Mouse (Mus musculus): ENCODE results near the gene Cyp4f39.

The Cyp4f39 gene

DNA sequence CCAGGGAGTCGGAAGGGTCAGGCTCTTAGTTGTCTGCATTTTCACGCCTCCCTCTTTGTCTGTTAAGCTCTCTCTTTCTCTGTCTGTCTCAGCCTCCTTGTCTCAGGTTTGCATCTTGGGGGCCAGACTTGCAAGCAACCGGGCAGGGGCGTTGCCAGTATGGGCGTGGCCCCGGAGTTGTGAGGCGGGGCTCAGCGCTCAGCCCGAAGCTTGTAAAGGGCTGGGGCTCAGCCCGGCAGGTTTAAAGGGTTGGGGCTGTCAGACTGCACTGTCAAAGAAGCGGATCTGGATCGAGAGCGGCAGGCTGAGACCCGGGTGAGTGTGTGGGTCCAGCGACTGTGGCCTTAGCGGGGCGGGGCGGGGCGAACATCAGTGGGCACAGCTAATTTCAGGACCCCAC is at the start of gene Cyp4f39:
TSS of gene Cyp4f39 (plus strand) at position 242 of the 400 bp plus-strand sequence.
- no peak for DNase-seq (ENCODE audit: low spot score in 2 of 2)

DNA sequence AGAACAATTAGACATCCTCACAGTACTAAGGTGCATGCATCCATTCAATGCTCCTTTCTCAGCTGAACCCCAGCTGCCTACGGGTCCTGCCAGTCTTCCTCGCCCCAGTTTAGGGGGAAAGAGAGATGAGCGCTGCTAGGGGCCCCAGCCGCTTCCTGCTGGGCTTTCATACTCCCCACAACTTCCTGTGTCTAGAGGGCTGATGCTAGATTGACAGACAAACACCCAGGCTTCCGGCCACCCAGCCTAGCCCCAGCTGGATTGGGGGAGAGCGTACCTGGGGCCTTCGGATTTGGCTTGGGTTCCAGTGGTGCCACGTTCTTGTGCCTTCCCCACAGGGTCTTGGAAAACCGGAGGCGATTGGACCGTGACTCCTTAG is 49.8 kb upstream of the Cyp4f39 start:
- no peak for DNase-seq (ENCODE audit: low spot score in 2 of 2)

- DNase-seq (ENCODE audit: low spot score in 2 of 2), result no peak
These were observed 49.1 kb upstream of the Cyp4f39 start, which contains the start of gene Rasal3 for GRCm38 (mm10) chr17:32403417-32403816. TSS of gene Rasal3 (minus strand) at chr17:32403583.

- DNase-seq (ENCODE audit: low spot score in 2 of 2), result no peak
These were observed 40.6 kb upstream of the Cyp4f39 start for GRCm38 (mm10) chr17:32411898-32412297.

DNA sequence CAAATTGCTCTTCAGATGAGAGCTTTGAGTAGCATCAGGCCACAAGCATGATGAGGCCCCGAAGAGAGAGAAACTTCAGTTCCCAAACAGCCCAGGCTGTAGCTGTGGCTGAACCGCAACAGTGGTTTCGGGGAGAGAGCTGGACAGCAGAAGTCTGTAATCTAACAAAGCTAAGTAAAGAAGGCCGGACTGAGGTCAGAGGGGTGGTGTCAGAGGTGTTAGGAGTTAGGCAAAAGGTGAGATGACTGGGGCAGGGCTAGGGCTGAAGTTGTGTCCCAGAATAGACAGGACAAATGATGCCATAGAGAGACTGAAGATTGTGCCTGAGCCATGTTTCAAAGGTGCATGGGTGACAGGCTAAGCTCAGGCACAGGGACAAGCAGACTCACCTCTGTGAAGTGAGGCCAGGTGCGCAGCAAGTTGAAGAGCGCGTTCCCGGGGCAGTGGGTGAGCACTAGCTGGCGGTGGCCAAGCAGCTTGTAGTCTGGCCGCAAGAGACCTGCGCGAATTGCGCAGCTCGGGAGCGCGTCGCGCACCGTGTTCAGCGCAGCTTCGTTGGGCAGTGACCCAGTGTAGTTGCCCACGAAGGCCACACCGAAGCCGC is 37.0 kb upstream of the Cyp4f39 start:
- no peak for DNase-seq (ENCODE audit: low spot score in 2 of 2)

DNA sequence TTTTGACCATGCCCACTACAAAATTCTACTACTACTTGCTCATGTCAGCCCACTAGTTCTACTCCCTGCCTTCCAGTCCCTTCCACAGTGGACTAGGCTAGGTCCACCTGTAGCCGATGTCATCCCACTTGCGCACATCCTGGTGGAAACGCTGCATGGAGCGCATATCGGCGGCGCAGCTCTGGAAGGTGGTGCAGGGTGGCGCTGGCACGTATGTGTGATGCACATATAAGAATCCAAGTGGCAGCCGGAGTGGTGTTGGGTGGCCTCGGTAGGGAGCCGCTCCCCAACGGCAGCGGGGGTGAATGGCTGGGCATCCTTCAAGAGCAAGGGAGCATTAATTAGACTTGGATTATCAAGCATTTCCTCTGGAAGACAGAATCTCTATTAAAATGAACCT is 35.8 kb upstream of the Cyp4f39 start:
- no peak for DNase-seq (ENCODE audit: low spot score in 2 of 2)

GRCm38 (mm10) chr17:32419989-32420388 is 32.5 kb upstream of the Cyp4f39 start:
- DNase-seq (ENCODE audit: low spot score in 2 of 2), result no peak

DNA sequence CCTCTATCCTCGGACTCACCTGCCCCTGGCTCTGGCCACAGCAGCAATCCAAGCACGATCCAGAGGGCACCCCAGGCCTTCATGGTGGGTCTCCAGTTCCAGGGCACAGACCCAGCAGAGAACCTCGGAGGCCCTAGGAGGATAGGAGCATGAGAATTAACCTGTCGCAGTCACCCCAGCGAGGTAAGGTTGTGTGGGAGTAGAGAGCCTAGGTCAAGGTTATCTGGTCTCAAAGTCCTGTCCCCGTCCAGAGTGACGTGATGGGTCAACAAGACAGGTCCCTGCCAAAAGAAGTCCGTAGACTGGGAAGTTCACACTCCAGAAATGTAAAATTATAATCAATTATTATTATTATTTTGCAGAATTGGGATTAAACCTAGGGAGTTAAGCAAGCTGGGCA is 31.7 kb upstream of the Cyp4f39 start:
- DNase-seq (ENCODE audit: low spot score in 2 of 2), result no peak

GRCm38 (mm10) chr17:32424034-32424433 is 28.5 kb upstream of the Cyp4f39 start, which contains the start of gene Pglyrp2:
TSS of gene Pglyrp2 (minus strand) at chr17:32424167.
- DNase-seq (ENCODE audit: low spot score in 2 of 2), result no peak

- no peak for DNase-seq (ENCODE audit: low spot score in 2 of 2)
These were observed 25.9 kb upstream of the Cyp4f39 start for GRCm38 (mm10) chr17:32426610-32427009.

DNA sequence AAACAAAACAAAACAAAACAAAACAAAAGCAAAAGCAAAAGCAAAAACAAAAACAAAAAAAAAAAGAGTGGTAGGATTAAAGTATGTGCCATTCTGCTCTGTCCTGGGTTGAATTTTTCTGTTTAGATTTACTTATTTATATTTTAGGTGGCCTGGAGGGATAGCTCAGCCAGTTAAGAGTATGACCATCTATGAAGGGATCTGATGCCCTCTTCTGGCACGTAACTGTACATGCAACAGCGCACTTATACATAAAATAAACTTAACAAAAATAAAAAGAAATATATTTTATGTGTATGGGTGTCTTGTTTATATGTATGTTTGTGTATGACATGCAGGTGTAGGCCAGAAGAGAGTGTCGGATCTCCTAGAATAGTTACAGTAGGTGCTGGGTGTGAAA is 20.6 kb upstream of the Cyp4f39 start:
- no peak for DNase-seq (ENCODE audit: low spot score in 2 of 2)

GRCm38 (mm10) chr17:32434324-32434723 is 18.2 kb upstream of the Cyp4f39 start:
- DNase-seq (ENCODE audit: low spot score in 2 of 2), result no peak

DNA sequence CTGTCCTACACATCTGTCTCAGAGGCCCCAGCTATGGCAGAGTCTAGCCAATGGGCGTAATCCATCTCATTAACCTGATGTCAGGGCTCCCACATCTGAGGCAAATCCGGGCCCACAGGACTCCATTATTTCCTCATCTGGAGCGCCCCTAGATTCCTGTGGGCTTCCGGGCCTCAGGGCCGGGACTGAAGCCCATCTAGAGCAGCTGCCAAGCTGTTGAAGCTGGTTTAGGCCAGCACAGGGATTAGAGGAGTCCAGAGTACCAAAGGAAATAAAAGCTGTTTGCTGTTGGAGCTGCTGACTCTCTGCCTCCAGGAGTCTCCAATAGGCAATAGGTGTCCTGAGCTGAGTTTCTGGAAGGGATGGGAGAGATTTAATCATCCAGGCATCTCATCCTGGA is 17.4 kb upstream of the Cyp4f39 start:
- no peak for DNase-seq (ENCODE audit: low spot score in 2 of 2)

DNA sequence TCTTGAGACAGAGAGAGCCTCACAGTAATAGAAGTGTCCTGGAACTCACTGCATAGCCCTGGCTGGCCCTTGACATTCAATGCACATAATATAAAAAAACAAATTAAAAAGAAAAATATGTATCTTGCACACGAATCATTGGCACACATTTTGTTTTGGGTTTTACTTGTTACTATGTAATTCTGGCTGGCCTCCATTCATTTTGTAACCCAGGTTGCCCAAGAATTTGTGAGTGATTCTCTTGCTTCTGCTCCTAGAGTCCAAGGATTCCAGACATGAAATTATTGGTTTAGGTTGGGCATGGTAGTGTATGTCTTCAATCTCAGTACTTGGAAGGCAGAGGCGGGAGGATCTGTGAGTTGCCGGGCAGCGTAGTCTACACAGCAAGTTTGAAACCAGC is 15.4 kb upstream of the Cyp4f39 start:
- DNase-seq (ENCODE audit: low spot score in 2 of 2), result no peak

DNA sequence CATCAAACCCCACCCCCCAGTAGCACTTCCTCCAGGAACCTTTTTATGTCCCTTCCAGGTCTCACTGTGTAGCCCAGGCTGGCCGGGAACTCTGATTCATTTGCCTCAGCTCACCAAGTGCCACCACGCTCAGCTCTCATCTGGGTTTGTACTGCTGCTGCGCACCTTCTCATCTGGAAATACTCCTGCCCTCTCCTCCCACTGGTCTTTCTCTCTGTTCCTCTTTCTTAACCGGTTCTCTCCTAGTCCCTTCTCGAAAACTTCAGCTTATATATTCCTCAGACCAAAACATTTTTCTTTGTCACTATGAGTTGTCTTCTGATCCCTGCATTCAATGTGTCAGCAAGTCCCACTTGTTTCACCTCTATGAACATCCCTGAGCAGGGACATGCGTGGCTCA is 9.3 kb upstream of the Cyp4f39 start:
- DNase-seq (ENCODE audit: low spot score in 2 of 2), result no peak

DNA sequence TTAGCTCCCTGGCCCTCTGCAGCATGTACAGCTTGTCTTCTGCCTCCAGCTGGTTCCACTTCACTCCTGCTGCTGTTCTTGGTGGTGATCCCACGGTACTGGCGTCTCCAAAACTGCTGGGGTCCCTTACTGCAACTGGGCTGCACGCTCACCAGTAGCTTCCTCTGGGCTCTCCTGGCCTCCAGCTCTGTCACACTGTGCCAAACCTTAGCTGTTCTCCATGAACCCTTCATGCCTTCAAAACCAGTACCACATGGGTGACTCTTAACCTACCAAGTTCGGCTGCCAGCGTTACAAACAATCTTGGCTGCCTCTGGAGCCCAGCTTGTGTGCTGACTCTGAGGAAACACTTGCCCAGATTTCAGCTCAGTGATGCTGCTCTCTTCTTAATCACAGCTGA is 7.5 kb upstream of the Cyp4f39 start:
- DNase-seq (ENCODE audit: low spot score in 2 of 2), result no peak

DNA sequence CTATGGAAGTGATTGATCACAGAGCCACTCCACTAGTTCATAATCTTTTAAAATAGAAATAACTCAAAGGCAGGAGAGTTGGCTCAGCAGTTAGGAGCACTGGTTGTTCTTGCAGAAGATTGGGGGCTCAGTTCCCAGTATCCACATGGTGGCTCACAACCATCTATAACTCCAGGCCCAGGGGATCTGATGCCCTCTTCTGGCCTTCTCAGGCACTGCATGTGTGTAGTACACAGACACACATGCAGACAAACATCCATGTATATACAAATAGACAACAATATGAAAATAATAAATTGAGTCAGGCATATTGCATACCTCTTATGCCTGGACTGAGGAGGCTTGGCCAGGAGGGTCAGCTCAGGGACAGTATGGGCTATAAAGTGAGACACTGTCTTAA is 5.3 kb upstream of the Cyp4f39 start:
- no peak for DNase-seq (ENCODE audit: low spot score in 2 of 2)

- DNase-seq (ENCODE audit: low spot score in 2 of 2), result no peak
These were observed 3.5 kb upstream of the Cyp4f39 start for GRCm38 (mm10) chr17:32449042-32449441.

DNA sequence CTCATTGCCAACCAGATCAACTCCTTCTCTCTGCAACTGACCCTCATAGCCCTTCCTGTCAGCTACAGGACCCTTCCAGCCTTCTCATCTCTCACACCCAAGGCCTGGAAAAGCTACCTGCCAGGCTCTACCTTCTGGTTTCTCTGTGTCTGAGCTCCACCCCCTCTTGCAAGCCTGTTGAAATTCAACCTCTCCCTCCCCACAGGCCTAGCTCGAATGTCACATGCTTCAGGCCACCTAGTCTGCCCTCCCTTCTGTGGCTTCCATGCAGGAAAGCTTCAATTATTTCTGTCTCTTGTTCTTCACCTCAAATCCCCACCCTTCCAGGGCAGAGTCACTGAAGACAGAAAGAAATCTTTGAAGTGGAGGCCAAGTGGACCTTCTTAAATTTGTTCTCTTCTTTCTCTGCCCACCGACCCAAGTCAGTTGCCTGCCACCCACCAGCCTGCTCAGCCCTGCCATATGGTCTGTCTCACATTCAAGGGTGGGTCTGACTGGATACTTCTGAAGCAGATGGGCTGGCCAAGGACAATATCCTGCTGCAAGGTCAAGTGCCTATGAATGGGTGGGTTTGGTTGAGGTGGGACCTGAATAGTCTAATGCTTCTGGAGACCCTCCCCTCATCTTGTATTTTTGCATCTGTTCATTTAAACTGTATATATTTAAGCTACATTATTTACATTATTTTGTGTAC is 1.5 kb upstream of the Cyp4f39 start:
- no peak for DNase-seq (ENCODE audit: low spot score in 2 of 2)

GRCm38 (mm10) chr17:32454188-32454587 is 1.7 kb downstream of the Cyp4f39 start:
- DNase-seq (ENCODE audit: low spot score in 2 of 2), result no peak

DNA sequence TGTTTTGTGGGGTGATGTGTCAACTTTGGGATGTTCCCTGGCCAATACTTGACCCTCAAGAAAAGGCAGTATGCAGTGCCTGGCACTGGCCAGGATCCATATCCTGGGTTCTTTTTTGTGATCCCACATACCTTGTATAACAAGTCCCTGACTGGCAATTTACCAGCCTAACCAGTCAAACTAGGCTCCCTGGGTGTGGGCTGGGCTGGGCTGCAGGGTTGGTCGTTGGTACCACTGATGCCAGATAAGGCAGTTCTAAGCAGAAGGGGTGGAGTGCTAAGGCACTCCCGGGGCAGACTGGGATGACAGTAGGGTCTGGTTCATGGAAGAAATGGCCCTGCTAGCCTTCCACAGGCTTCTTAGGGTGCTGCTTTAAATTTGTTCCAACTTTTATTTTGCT is 2.5 kb downstream of the Cyp4f39 start:
- no peak for DNase-seq (ENCODE audit: low spot score in 2 of 2)

- no peak for DNase-seq (ENCODE audit: low spot score in 2 of 2)
These were observed 16.0 kb downstream of the Cyp4f39 start for GRCm38 (mm10) chr17:32468494-32468893.

- DNase-seq (ENCODE audit: low spot score in 2 of 2), result no peak
These were observed 18.3 kb downstream of the Cyp4f39 start for GRCm38 (mm10) chr17:32470795-32471194.

DNA sequence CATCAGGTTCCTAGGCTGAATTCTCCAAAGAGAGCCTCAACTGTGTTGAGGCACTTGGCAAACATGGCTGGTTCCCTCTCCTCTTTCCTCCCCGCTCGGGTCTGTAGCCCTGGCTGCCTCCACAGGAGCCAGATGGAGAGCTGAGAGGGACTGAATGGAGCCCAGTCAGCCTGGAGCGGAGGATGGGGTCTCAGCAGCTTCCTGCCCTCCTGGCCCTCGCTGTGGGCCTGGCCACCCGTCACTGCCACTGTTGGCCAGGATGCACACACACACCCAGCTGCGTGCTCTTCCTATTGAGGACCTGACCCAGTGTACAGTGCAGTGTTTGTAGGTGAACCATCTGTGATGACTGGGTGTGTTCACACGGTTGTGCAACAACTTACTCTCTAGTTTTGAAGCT is 19.7 kb downstream of the Cyp4f39 start:
- DNase-seq (ENCODE audit: low spot score in 2 of 2), result no peak

All from frontal cortex, postnatal 14 days (tissue).